In the genomic region with DNA sequence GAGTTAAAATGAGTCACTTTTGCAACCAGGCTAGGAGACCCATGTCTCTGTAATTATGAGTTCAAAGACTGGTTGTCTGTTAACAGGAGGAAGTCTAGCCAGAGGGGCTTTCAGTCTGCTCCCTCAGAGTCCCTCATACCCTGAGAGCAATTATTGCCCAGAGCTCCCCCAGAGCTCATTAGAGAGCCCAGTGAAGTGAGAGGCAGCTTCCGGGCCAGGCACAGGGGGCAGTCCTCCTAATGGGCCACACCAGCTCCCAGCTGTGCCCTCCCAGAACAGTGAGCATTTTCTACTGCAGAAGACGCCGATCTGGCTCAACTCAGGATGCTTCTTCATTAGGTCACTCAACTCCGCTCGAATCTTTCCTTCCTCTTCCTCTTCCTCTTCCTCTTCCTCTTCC, we compare ENCODE assay signal across 10 mouse cellular contexts.
DNase-seq lines count a peak whose midpoint lies in the region; ATAC-seq lines count a peak whose summit lies in the region.
"Had no signal": no experiment of that assay in that cellular context is flagged by ENCODE, and none has a peak within 500 bp of the region (broad histone marks: within the 10 kb centered on the region; RNA-seq: fewer than 3 reads in every experiment).

No protein-coding gene starts in this region.

- H3K9me3 ChIP-seq in kidney, embryonic 15.5 days (replicated peaks), result no peaks in the 10 kb centered on the region
- no peaks in the 10 kb centered on the region for H3K9me3 ChIP-seq in embryonic facial prominence, embryonic 10.5 days
- no peaks in the 10 kb centered on the region for H3K9me3 ChIP-seq in hindbrain, embryonic 13.5 days
- no peaks in the 10 kb centered on the region for H3K9me3 ChIP-seq in midbrain, embryonic 16.5 days (replicated peaks; ENCODE audit: control insufficient read depth, low read length, poor library complexity, severe bottlenecking)

- H3K36me3 ChIP-seq in kidney, embryonic 15.5 days, result no peaks in the 10 kb centered on the region
- no peaks in the 10 kb centered on the region for H3K36me3 ChIP-seq in embryonic facial prominence, embryonic 10.5 days (replicated peaks)
- H3K36me3 ChIP-seq in hindbrain, embryonic 13.5 days, result no peaks in the 10 kb centered on the region
- no peaks in the 10 kb centered on the region for H3K36me3 ChIP-seq in midbrain, embryonic 16.5 days (ENCODE audit: control insufficient read depth, insufficient read depth, low read length)

- no peaks in the 10 kb centered on the region for H3K27me3 ChIP-seq in kidney, embryonic 15.5 days
- H3K27me3 ChIP-seq in embryonic facial prominence, embryonic 10.5 days (replicated peaks; ENCODE audit: low read depth, poor library complexity, severe bottlenecking), result no peaks in the 10 kb centered on the region; the same call in 1 of the 2 replicates
- H3K27me3 ChIP-seq in hindbrain, embryonic 13.5 days, result 0 out of 2 replicates have a peak, but pooled peaks cover 3% of the 10 kb centered on the region
- H3K27me3 ChIP-seq in midbrain, embryonic 16.5 days (ENCODE audit: control insufficient read depth, insufficient read depth, low read depth, low read length), result no peaks in the 10 kb centered on the region

- WGBS in kidney, embryonic 15.5 days, result 31% methylated on average over 5 of the region's 5 CpGs
- WGBS in embryonic facial prominence, embryonic 10.5 days, result 22% methylated on average over 5 of the region's 5 CpGs
- WGBS in hindbrain, embryonic 13.5 days, result 35% methylated on average over 5 of the region's 5 CpGs
- WGBS in midbrain, embryonic 16.5 days, result 41% methylated on average over 5 of the region's 5 CpGs

- H3K4me1 ChIP-seq in kidney, embryonic 15.5 days, result peaks cover 11% of the 10 kb centered on the region; the same call in 1 of the 2 replicates
- peaks cover 36% of the 10 kb centered on the region for H3K4me1 ChIP-seq in embryonic facial prominence, embryonic 10.5 days
- H3K4me1 ChIP-seq in hindbrain, embryonic 13.5 days (replicated peaks), result peaks cover 20% of the 10 kb centered on the region
- H3K4me1 ChIP-seq in midbrain, embryonic 16.5 days (ENCODE audit: control insufficient read depth, insufficient read depth, low read length), result peaks cover 8% of the 10 kb centered on the region; the same call in 1 of the 2 replicates

- H3K4me3 ChIP-seq in kidney, embryonic 15.5 days (replicated peaks), result no peak overlapping the region
- H3K4me3 ChIP-seq in embryonic facial prominence, embryonic 10.5 days, result peak overlapping the region; percentile 13; the same call in 1 of the 2 replicates
- no peak overlapping the region for H3K4me3 ChIP-seq in hindbrain, embryonic 13.5 days
- H3K4me3 ChIP-seq in midbrain, embryonic 16.5 days (ENCODE audit: low read depth, low read length), result no peak overlapping the region

- peak; percentile 84 for ATAC-seq in kidney, embryonic 15.5 days (replicated peaks; ENCODE audit: low FRiP score)
- ATAC-seq in hindbrain, embryonic 13.5 days (ENCODE audit: low FRiP score), result peak; percentile 67; the same call in 1 of the 2 replicates
- peak; percentile 73 for ATAC-seq in midbrain, embryonic 16.5 days

- no peak overlapping the region for H3K27ac ChIP-seq in kidney, embryonic 15.5 days
- H3K27ac ChIP-seq in embryonic facial prominence, embryonic 10.5 days (replicated peaks), result peak overlapping the region; percentile 72
- H3K27ac ChIP-seq in hindbrain, embryonic 13.5 days, result no peak overlapping the region
- no peak overlapping the region for H3K27ac ChIP-seq in midbrain, embryonic 16.5 days (ENCODE audit: low read length)

- intact Hi-C loops in heart, postnatal 10 days (cut with DNase I), result no loop called here

- DNase-seq in kidney, postnatal 36 days, result no peak
- peak; percentile 74 for DNase-seq in embryonic facial prominence, embryonic 10.5 days (ENCODE audit: low spot score)
- no peak for DNase-seq in c-Kit-positive CD71-positive TER-119-positive erythroid progenitor cells, embryonic 14.5 days (ENCODE audit: low spot score)
- no peak for DNase-seq in spleen, postnatal 14 days (ENCODE audit: low spot score in 2 of 2)
- DNase-seq in heart, postnatal 10 days, result no peak
- DNase-seq: kidney, postnatal 10 days; lung, postnatal 4 days had no signal

- no peak overlapping the region for H3K4me2 ChIP-seq in kidney, embryonic 15.5 days
- H3K4me2 ChIP-seq in hindbrain, embryonic 13.5 days, result no peak overlapping the region
- H3K4me2 ChIP-seq in midbrain, embryonic 16.5 days (ENCODE audit: low read length), result no peak overlapping the region

- H3K9ac ChIP-seq in kidney, embryonic 15.5 days, result no peak overlapping the region
- H3K9ac ChIP-seq in hindbrain, embryonic 13.5 days, result no peak overlapping the region
- H3K9ac ChIP-seq in midbrain, embryonic 16.5 days (ENCODE audit: low read depth, low read length), result no peak overlapping the region
